Mouse (Mus musculus): ENCODE measurements around the gene Olfr1042. TPM values are rescaled to one million over a fixed set of nuclear protein-coding genes. Genes with fewer than 3 reads are reported as not detected.

Olfr1042 gene
- polyA plus RNA-seq, 1 experiment: not detected

- Histone ChIP-seq H3K27ac (ENCODE audit: control insufficient read depth, insufficient read depth, low read length) (no peak within 1 kb of the TSS), H3K36me3 (ENCODE audit: control insufficient read depth, insufficient read depth, low read length) (no peaks in the 10 kb centered on the region), H3K4me1 (replicated peaks; ENCODE audit: control insufficient read depth, insufficient read depth, low read length) (no peaks in the 10 kb centered on the region), H3K4me3 (ENCODE audit: control insufficient read depth, insufficient read depth, low read length) (no peak within 1 kb of the TSS), H3K27me3 (ENCODE audit: control insufficient read depth, insufficient read depth, low read length) (no peaks in the 10 kb centered on the region)
- no peak for TF ChIP-seq CTCF (IDR thresholded peaks at IDR 0.05; ENCODE audit: borderline replicate concordance, control insufficient read depth, extremely low read depth, insufficient read depth, low read length, poor library complexity)
- no peak for TF ChIP-seq POLR2A (IDR thresholded peaks at IDR 0.05; ENCODE audit: control insufficient read depth, extremely low read depth, insufficient read depth, low read length, poor library complexity)
- no peak for DNase-seq
- 91% methylated on average over 2 of the region's 2 CpGs for WGBS
These were observed 5.8 kb upstream of the Olfr1042 start, which contains the start of gene Olfr1043 for GRCm38 (mm10) chr2:86167422-86167821. TSS of gene Olfr1043 (minus strand) at chr2:86167522.

GRCm38 (mm10) chr2:86146632-86147031 is 15.0 kb downstream of the Olfr1042 start, which contains the start of gene Olfr1040:
TSS of gene Olfr1040 (minus strand) at chr2:86146732.
- Histone ChIP-seq H3K27ac (ENCODE audit: control insufficient read depth, insufficient read depth, low read length) (no peak within 1 kb of the TSS), H3K27me3 (ENCODE audit: control insufficient read depth, insufficient read depth, low read length) (no peaks in the 10 kb centered on the region), H3K4me1 (replicated peaks; ENCODE audit: control insufficient read depth, insufficient read depth, low read length) (no peaks in the 10 kb centered on the region), H3K4me3 (ENCODE audit: control insufficient read depth, insufficient read depth, low read length) (no peak within 1 kb of the TSS), H3K36me3 (ENCODE audit: control insufficient read depth, insufficient read depth, low read length) (no peaks in the 10 kb centered on the region)
- no peak for DNase-seq
- no peak for TF ChIP-seq POLR2A (IDR thresholded peaks at IDR 0.05; ENCODE audit: control insufficient read depth, extremely low read depth, insufficient read depth, low read length, poor library complexity)
- no peak for TF ChIP-seq CTCF (IDR thresholded peaks at IDR 0.05; ENCODE audit: borderline replicate concordance, control insufficient read depth, extremely low read depth, insufficient read depth, low read length, poor library complexity)
- 84% methylated on average over 1 of the region's 1 CpGs for WGBS

DNA sequence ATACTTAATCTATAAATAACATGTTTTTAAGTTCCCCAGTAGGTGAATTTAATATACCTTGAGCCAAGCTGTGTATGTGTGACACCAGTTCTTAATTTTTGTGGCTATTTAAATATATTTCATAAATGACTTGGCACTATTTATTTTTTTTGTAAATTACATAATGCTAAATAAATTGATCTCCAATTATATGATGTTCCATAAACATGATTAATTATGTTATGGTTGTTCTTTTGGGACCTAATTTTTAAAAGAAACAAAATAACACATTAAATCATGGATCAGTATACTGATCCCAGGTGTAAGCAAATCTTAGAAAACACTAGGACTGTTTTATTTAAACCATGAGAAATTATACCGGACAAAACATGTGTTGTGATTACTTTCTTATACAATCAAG is 25.8 kb downstream of the Olfr1042 start, which contains the start of gene Olfr1039:
Gene Olfr1039 (minus strand): TSS at position 101 of the 400 bp plus-strand sequence.
- TF ChIP-seq POLR2A (IDR thresholded peaks at IDR 0.05; ENCODE audit: control insufficient read depth, extremely low read depth, insufficient read depth, low read length, poor library complexity) (no peak), CTCF (IDR thresholded peaks at IDR 0.05; ENCODE audit: borderline replicate concordance, control insufficient read depth, extremely low read depth, insufficient read depth, low read length, poor library complexity) (no peak)
- H3K36me3 ChIP-seq (ENCODE audit: control insufficient read depth, insufficient read depth, low read length): no peaks in the 10 kb centered on the region
- no peak for DNase-seq
- H3K4me1 ChIP-seq (replicated peaks; ENCODE audit: control insufficient read depth, insufficient read depth, low read length): no peaks in the 10 kb centered on the region
- H3K27ac ChIP-seq (ENCODE audit: control insufficient read depth, insufficient read depth, low read length): no peak within 1 kb of the TSS
- WGBS: 96% methylated on average over 1 of the region's 1 CpGs
- no peak within 1 kb of the TSS for H3K4me3 ChIP-seq (ENCODE audit: control insufficient read depth, insufficient read depth, low read length)
- H3K27me3 ChIP-seq (ENCODE audit: control insufficient read depth, insufficient read depth, low read length): no peaks in the 10 kb centered on the region

Other genes with a start within 250 kb of the Olfr1042 start
- not detected in 2 replicates for gene Olfr1025-ps1, start 246.6 kb downstream of the Olfr1042 start, polyA plus RNA-seq (2012; rRNA removed)
- gene Olfr1026, start 240.3 kb downstream of the Olfr1042 start, polyA plus RNA-seq (2012; rRNA removed): not detected in 2 replicates
- gene Olfr1028, start 211.4 kb downstream of the Olfr1042 start, polyA plus RNA-seq (2012; rRNA removed): not detected in 2 replicates
- gene Olfr1029, start 187.9 kb downstream of the Olfr1042 start, polyA plus RNA-seq (2012; rRNA removed): not detected in 2 replicates
- gene Olfr1030, start 182.6 kb downstream of the Olfr1042 start, polyA plus RNA-seq (2012; rRNA removed): not detected in 2 replicates
- gene Olfr1031, start 171.5 kb downstream of the Olfr1042 start, polyA plus RNA-seq (2012; rRNA removed): not detected in 2 replicates
- gene Olfr1032, start 156.3 kb downstream of the Olfr1042 start, polyA plus RNA-seq (2012; rRNA removed): not detected in 2 replicates
- gene Olfr1033, start 141.2 kb downstream of the Olfr1042 start, polyA plus RNA-seq (2012; rRNA removed): 0.39 and 0.56 TPM in 2 replicates
- gene Olfr1034, start 116.0 kb downstream of the Olfr1042 start, polyA plus RNA-seq (2012; rRNA removed): 0.04 TPM in 2 replicates
- not detected in 2 replicates for gene Olfr1036, start 87.8 kb downstream of the Olfr1042 start, polyA plus RNA-seq (2012; rRNA removed)
- gene Olfr1037, start 74.5 kb downstream of the Olfr1042 start, polyA plus RNA-seq (2012; rRNA removed): not detected in 2 replicates
- gene Olfr1039, start 25.9 kb downstream of the Olfr1042 start, polyA plus RNA-seq (2012; rRNA removed): not detected in 2 replicates
- gene Olfr1040, start 15.1 kb downstream of the Olfr1042 start, polyA plus RNA-seq (2012; rRNA removed): not detected in 2 replicates
- not detected in 2 replicates for gene Olfr1043, start 5.7 kb upstream of the Olfr1042 start, polyA plus RNA-seq (2012; rRNA removed)
- not detected in 2 replicates for gene Olfr1044, start 16.0 kb upstream of the Olfr1042 start, polyA plus RNA-seq (2012; rRNA removed)
- not detected in 2 replicates for gene Olfr52, start 23.8 kb upstream of the Olfr1042 start, polyA plus RNA-seq (2012; rRNA removed)
- not detected in 2 replicates for gene Olfr1045, start 41.2 kb upstream of the Olfr1042 start, polyA plus RNA-seq (2012; rRNA removed)
- not detected in 2 replicates for gene Olfr1046, start 57.5 kb upstream of the Olfr1042 start, polyA plus RNA-seq (2012; rRNA removed)
- not detected in 2 replicates for gene Olfr1047, start 69.6 kb upstream of the Olfr1042 start, polyA plus RNA-seq (2012; rRNA removed)
- gene Olfr1048, start 78.5 kb upstream of the Olfr1042 start, polyA plus RNA-seq (2012; rRNA removed): not detected in 2 replicates
- not detected in 2 replicates for gene Olfr1049, start 96.5 kb upstream of the Olfr1042 start, polyA plus RNA-seq (2012; rRNA removed)
- not detected in 2 replicates for gene Olfr1051, start 117.2 kb upstream of the Olfr1042 start, polyA plus RNA-seq (2012; rRNA removed)
- not detected in 2 replicates for gene Olfr1052, start 130.6 kb upstream of the Olfr1042 start, polyA plus RNA-seq (2012; rRNA removed)
- gene Olfr1053, start 153.4 kb upstream of the Olfr1042 start, polyA plus RNA-seq (2012; rRNA removed): not detected in 2 replicates
- not detected in 2 replicates for gene Olfr1054, start 173.6 kb upstream of the Olfr1042 start, polyA plus RNA-seq (2012; rRNA removed)
- gene Olfr1055, start 188.4 kb upstream of the Olfr1042 start, polyA plus RNA-seq (2012; rRNA removed): not detected in 2 replicates
- gene Olfr1056, start 200.6 kb upstream of the Olfr1042 start, polyA plus RNA-seq (2012; rRNA removed): not detected in 2 replicates
- gene Olfr1057, start 216.6 kb upstream of the Olfr1042 start, polyA plus RNA-seq (2012; rRNA removed): not detected in 2 replicates
- not detected in 2 replicates for gene Olfr1058, start 226.7 kb upstream of the Olfr1042 start, polyA plus RNA-seq (2012; rRNA removed)

All from thymus, adult 2 months (tissue).